Mouse (Mus musculus) limb, embryonic 14.5 days (tissue): ENCODE data around the gene Rims3. TPM values are rescaled to one million over a fixed set of nuclear protein-coding genes. Genes with fewer than 3 reads are reported as not detected.
A peak's percentile ranks its signal among the peaks of the same experiment; 100 is the strongest.

Source experiments
- ATAC-seq: fragments of 200-750 bp; cut with Nextera tagmentation; 2 replicates; pipeline ENCODE4 v1.8.0; 2017; ENCODE audit warnings: low read depth, moderate number of reproducible peaks, moderate TSS enrichment; ENCODE audit not compliant: low FRiP score
- DNase-seq: peaks from one replicate; pipeline ENCODE4 v3.0.0-alpha.2; 2015; ENCODE audit warnings: low spot score
- H3K27ac ChIP-seq: fragments of 300-500 bp; sonication (generic); replicated peaks from 2 replicates; pipeline ENCODE4 v1.5.1; 2014; ENCODE audit warnings: low read depth, mild to moderate bottlenecking, low read length, moderate library complexity, mixed read lengths
- H3K27me3 ChIP-seq: fragments of 300-500 bp; sonication (generic); 2 replicates; pipeline ENCODE4 v1.6.1; 2014; ENCODE audit warnings: low read length, mixed read lengths; ENCODE audit not compliant: control insufficient read depth, insufficient read depth
- H3K36me3 ChIP-seq: fragments of 300-500 bp; sonication (generic); 2 replicates; pipeline ENCODE4 v1.6.1; 2014; ENCODE audit warnings: mild to moderate bottlenecking, low read length, moderate library complexity, mixed read lengths; ENCODE audit not compliant: control insufficient read depth, insufficient read depth
- H3K4me1 ChIP-seq: fragments of 300-500 bp; sonication (generic); 2 replicates; pipeline ENCODE4 v1.6.1; 2014; ENCODE audit warnings: antibody characterized with exemption, low read length, mixed read lengths; ENCODE audit not compliant: control insufficient read depth, insufficient read depth
- H3K4me2 ChIP-seq: fragments of 300-500 bp; sonication (generic); replicated peaks from 2 replicates; pipeline ENCODE4 v1.6.1; 2014; ENCODE audit warnings: low read depth, mild to moderate bottlenecking, low read length, moderate library complexity; ENCODE audit not compliant: severe bottlenecking
- H3K4me3 ChIP-seq: fragments of 300-500 bp; sonication (generic); replicated peaks from 2 replicates; pipeline ENCODE4 v1.5.1; 2014; ENCODE audit warnings: low read length
- H3K9ac ChIP-seq: fragments of 300-500 bp; sonication (generic); 2 replicates; pipeline ENCODE4 v1.6.1; 2014; ENCODE audit warnings: mild to moderate bottlenecking, low read depth, low read length, moderate library complexity; ENCODE audit not compliant: severe bottlenecking
- H3K9me3 ChIP-seq: fragments of 300-500 bp; sonication (generic); 2 replicates; pipeline ENCODE4 v1.6.1; 2016; ENCODE audit warnings: low read length; ENCODE audit not compliant: control insufficient read depth
- POLR2A ChIP-seq: fragments of 200-500 bp; IDR thresholded peaks from 2 replicates; pipeline ENCODE4 v1.8.0; 2012; ENCODE audit warnings: inconsistent platforms, mild to moderate bottlenecking, moderate library complexity, borderline replicate concordance; ENCODE audit not compliant: insufficient read depth, insufficient read length; ENCODE audit errors: extremely low read depth
- whole genome bisulfite sequencing: fragments of 180-500 bp; shearing (Covaris S2); extraction: QIAGEN DNeasy Blood & Tissue Kit; methylation state at CpG from one replicate; pipeline ENCODE4 v1.1.7; 2014; 5-methylcytosine and 5-hydroxymethylcytosine counted together
- polyA plus RNA-seq, 2 experiments: library from polyadenylated mRNA; depleted of rRNA in 1 of 2; stranded (reverse) in 1 of 2; unstranded in 1 of 2; fragments of >200 nt; fragmentation: Nextera tagmentation in 1 of 2; extraction: Ambion mirVana in 1 of 2; gene quantifications; 2 replicates each; pipeline versions ENCODE4 v1.2.1 to v1.2.3; 2012 to 2014

Rims3 gene
- polyA plus RNA-seq, 2 experiments: 0.55 to 0.75 TPM

- Histone ChIP-seq H3K9me3 (0 out of 2 replicates have a peak, but pooled peaks cover under 1% of the 10 kb centered on the region), H3K4me3 (no peak overlapping the region), H3K27me3 (peaks cover 8% of the 10 kb centered on the region; the same call in 1 of the 2 replicates), H3K4me2 (no peak overlapping the region), H3K27ac (no peak overlapping the region), H3K36me3 (no peaks in the 10 kb centered on the region), H3K4me1 (no peaks in the 10 kb centered on the region), H3K9ac (no peak overlapping the region)
- DNase-seq (no peak), ATAC-seq (no peak)
- TF ChIP-seq POLR2A: no peak
- 59% methylated on average over 11 of the region's 11 CpGs for WGBS
These were observed 5.2 kb upstream of the Rims3 start for GRCm38 (mm10) chr4:120849451-120849850.

DNA sequence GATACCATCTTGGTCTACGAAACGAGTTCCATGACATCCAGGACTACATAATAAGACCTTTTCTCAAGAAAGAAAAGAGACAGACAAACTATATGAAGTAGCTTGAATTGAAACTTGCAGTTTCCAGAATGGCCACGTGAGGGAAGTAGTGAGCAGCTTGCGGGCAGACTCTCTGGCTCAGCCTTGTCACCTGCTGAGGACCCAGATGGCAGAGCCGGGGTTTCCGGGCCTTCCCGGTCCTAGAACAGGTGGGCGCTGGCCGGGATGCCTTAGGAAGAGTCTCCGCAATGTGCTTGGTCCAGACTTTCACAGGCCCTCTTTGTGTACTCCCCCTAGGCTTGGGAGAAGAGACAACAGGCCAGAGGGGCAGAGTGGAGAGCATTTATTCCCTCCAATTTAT, 3.7 kb upstream of the Rims3 start:
- DNase-seq (peak; percentile 74), ATAC-seq (no peak)
- TF ChIP-seq POLR2A: no peak
- no peaks in the 10 kb centered on the region for H3K4me1 ChIP-seq
- H3K4me2 ChIP-seq: no peak overlapping the region
- peaks cover 22% of the 10 kb centered on the region; the same call in 1 of the 2 replicates for H3K27me3 ChIP-seq
- H3K9me3 ChIP-seq: 0 out of 2 replicates have a peak, but pooled peaks cover 3% of the 10 kb centered on the region
- H3K27ac ChIP-seq: no peak overlapping the region
- H3K4me3 ChIP-seq: no peak overlapping the region
- H3K36me3 ChIP-seq: no peaks in the 10 kb centered on the region
- no peak overlapping the region for H3K9ac ChIP-seq
- 4% methylated on average over 10 of the region's 10 CpGs for WGBS

DNA sequence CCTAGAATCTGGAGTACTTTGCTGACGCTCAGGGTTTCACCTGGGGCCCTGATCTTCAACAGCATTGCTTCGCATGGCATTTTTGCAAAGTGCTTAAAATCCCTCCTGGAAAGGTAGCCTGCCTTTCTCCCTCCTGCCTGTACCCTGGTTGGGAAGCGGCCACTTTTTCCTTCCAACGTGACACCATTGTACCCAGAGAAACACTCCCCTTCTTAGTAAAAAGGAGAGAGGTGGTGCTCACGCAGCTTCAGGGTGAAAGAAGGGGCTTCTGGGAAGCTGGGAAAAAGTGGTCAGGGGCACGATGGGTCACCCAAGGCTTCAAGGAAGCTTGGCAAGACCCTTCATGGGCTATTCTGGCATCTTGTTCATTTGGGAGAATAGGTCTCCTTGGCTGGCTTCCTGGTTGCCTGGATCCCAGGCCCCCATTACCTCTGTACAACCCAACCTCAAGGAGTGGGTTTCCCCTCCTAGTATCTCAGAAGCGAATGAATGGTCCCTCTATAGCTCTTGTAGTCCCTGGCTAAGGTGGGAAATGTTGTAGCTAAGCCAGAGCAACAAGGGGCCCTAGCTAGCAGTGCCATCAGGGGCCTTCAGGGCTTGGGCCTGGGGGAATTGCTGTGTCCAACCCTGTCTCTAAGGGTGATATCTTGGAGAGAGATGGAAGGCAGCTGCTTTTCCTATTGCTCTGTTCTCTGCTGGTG, 894 bp downstream of the Rims3 start:
- no peak overlapping the region for H3K27ac ChIP-seq
- no peak for DNase-seq
- H3K4me1 ChIP-seq: no peaks in the 10 kb centered on the region
- H3K9me3 ChIP-seq: 0 out of 2 replicates have a peak, but pooled peaks cover 3% of the 10 kb centered on the region
- peaks cover 24% of the 10 kb centered on the region; the same call in 1 of the 2 replicates for H3K27me3 ChIP-seq
- no peak overlapping the region for H3K9ac ChIP-seq
- ATAC-seq: no peak
- peak overlapping the region; percentile 92 for H3K4me2 ChIP-seq
- no peak for TF ChIP-seq POLR2A
- no peaks in the 10 kb centered on the region for H3K36me3 ChIP-seq
- H3K4me3 ChIP-seq: peak overlapping the region; percentile 50
- WGBS: 20% methylated on average over 7 of the region's 7 CpGs

DNA sequence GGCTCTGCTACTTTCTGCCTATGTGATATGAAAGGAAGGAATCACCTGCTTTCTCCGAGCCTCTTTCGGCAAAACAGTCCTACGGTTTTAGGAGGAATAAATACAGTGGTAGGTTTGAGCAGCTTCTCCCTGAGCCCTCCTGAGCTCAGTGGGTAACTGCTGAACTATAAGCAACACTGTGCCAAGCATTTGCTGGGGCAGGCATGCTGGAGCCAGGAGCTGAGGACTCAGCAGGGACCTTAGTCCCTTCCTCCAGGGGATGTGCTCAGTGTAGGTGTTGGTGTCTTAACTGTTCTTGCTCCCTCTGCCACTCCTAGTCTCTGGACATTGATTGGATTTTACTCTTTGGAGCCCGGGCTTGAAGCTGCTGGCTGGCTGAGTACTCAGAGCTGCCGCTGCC, 1.8 kb downstream of the Rims3 start:
- Histone ChIP-seq H3K4me2 (no peak overlapping the region), H3K9ac (no peak overlapping the region), H3K36me3 (no peaks in the 10 kb centered on the region), H3K27ac (no peak overlapping the region), H3K9me3 (0 out of 2 replicates have a peak, but pooled peaks cover 3% of the 10 kb centered on the region), H3K4me3 (no peak overlapping the region), H3K4me1 (no peaks in the 10 kb centered on the region), H3K27me3 (peaks cover 24% of the 10 kb centered on the region; the same call in 1 of the 2 replicates)
- WGBS: 44% methylated on average over 5 of the region's 5 CpGs
- no peak for TF ChIP-seq POLR2A
- ATAC-seq (no peak), DNase-seq (no peak)

DNA sequence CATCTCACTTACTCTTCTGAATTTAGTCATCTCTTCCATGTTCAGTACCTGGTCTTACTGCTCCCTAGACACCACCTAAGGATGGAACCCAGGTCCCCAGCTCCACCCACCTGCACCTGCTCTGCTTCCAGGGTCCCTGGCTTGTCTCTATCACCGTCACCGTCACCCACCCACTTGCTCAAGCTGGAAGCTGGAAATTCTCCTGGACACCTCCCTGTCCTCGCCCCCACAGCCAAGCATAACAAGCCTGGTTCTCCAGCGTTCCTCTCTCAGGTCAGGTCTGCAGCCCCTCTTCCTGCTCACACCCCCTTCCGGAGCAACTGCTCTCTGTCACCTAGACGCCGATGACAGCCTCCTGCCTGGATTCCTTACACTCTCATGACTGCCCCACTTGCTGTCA, 5.2 kb downstream of the Rims3 start:
- Histone ChIP-seq H3K9ac (no peak overlapping the region), H3K9me3 (no peaks in the 10 kb centered on the region), H3K27me3 (peaks cover 12% of the 10 kb centered on the region; the same call in 1 of the 2 replicates), H3K4me3 (no peak overlapping the region), H3K4me1 (no peaks in the 10 kb centered on the region), H3K4me2 (no peak overlapping the region), H3K27ac (no peak overlapping the region), H3K36me3 (no peaks in the 10 kb centered on the region)
- no peak for DNase-seq
- no peak for ATAC-seq
- TF ChIP-seq POLR2A: no peak
- WGBS: 51% methylated on average over 7 of the region's 7 CpGs

GRCm38 (mm10) chr4:120866211-120866610, 11.6 kb downstream of the Rims3 start:
- TF ChIP-seq POLR2A: no peak
- Histone ChIP-seq H3K9ac (no peak overlapping the region), H3K27me3 (no peaks in the 10 kb centered on the region), H3K27ac (no peak overlapping the region), H3K4me1 (no peaks in the 10 kb centered on the region), H3K4me2 (no peak overlapping the region), H3K4me3 (no peak overlapping the region), H3K36me3 (no peaks in the 10 kb centered on the region), H3K9me3 (no peaks in the 10 kb centered on the region)
- DNase-seq: peak; percentile 89
- no peak; the same call in 1 of the 2 replicates for ATAC-seq
- 0% methylated on average over 4 of the region's 6 CpGs for WGBS
